Mouse (Mus musculus): ENCODE results near the gene Ppil3. TPM values are rescaled to one million over a fixed set of nuclear protein-coding genes. Genes with fewer than 3 reads are reported as not detected.

Ppil3 gene
- polyA plus RNA-seq, 1 experiment from 2014 or later = 59.9 TPM

DNA sequence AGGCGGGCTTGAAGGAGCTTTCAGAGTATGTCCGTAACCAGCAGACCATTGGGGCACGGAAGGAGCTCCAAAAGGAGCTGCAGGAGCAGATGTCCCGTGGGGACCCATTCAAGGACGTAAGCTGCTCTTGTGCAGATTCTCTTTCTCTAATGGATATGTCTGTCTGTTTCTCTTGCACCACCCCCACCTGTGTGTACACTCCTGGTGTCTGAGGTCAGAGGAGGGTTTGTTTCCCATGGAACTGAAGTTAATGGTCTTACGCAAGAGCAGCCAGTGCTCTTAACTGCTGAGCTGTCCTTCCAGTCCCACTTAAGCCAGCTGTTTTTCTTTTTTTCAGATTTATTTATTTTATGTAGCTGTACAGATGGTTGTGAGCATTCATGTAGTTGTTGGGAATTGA is 43.9 kb downstream of the Ppil3 start:
- no peaks in the 10 kb centered on the region for H3K4me1 ChIP-seq (ENCODE audit: control insufficient read depth, insufficient read depth, low read length)
- H3K9me3 ChIP-seq (replicated peaks; ENCODE audit: control insufficient read depth, low read length) = no peaks in the 10 kb centered on the region
- H3K27me3 ChIP-seq (replicated peaks; ENCODE audit: control insufficient read depth, insufficient read depth, low read length) = no peaks in the 10 kb centered on the region
- H3K4me3 ChIP-seq (ENCODE audit: low read depth, low read length) = no peak overlapping the region
- 93% methylated on average over 6 of the region's 6 CpGs for WGBS
- H3K9ac ChIP-seq (ENCODE audit: low read length) = no peak overlapping the region
- no peak for ATAC-seq
- H3K4me2 ChIP-seq (ENCODE audit: low read length) = no peak overlapping the region
- no peak for DNase-seq (ENCODE audit: low spot score)
- H3K27ac ChIP-seq (ENCODE audit: low read depth, low read length) = no peak overlapping the region
- peaks cover 86% of the 10 kb centered on the region for H3K36me3 ChIP-seq (ENCODE audit: control insufficient read depth, insufficient read depth, low read length)

DNA sequence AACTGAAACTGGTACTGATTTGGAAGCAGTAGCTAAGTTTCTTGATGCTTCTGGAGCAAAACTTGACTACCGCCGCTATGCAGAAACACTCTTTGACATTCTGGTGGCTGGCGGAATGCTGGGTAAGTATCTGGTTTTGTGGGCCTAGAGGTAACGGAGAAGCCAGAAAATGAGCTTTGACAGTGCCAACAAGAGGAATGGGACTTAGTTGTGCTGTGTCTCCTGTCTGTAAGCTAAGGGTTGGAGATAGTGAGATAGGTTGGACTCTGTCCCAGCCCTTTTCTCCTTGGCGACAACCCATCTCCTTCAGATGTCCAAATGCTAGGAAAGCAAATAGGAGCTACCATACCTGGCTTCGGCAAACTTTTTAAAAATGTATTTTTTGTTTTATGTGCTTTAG is 47.6 kb downstream of the Ppil3 start:
- no peak overlapping the region for H3K4me3 ChIP-seq (ENCODE audit: low read depth, low read length)
- H3K9me3 ChIP-seq (replicated peaks; ENCODE audit: control insufficient read depth, low read length) = no peaks in the 10 kb centered on the region
- H3K4me2 ChIP-seq (ENCODE audit: low read length) = no peak overlapping the region
- no peak for DNase-seq (ENCODE audit: low spot score)
- H3K36me3 ChIP-seq (ENCODE audit: control insufficient read depth, insufficient read depth, low read length) = peaks cover 79% of the 10 kb centered on the region
- no peak for ATAC-seq
- H3K9ac ChIP-seq (ENCODE audit: low read length) = no peak overlapping the region
- H3K27me3 ChIP-seq (replicated peaks; ENCODE audit: control insufficient read depth, insufficient read depth, low read length) = no peaks in the 10 kb centered on the region
- H3K27ac ChIP-seq (ENCODE audit: low read depth, low read length) = no peak overlapping the region
- WGBS = 96% methylated on average over 6 of the region's 6 CpGs
- peaks cover 4% of the 10 kb centered on the region; the same call in 1 of the 2 replicates for H3K4me1 ChIP-seq (ENCODE audit: control insufficient read depth, insufficient read depth, low read length)

DNA sequence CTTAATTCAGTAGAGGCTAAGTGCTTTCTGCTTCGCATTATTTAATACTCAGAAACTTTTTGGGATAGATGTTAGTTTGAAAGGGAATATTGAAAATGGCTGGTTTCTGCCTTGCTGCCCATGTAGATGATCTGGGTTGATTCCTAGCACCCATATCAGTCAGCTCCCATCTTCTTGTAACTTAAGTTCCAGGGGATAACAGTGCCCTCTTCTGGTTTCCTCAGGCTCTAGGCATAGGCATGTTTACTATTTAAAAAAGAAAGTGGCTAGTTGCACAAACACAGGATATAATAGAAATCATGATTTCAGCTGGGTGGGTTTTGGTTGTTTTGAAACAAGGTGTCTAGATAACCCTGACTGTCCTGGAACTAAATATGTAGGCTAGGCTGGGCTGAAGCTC is 49.1 kb downstream of the Ppil3 start:
- Histone ChIP-seq H3K9ac (ENCODE audit: low read length) (no peak overlapping the region), H3K36me3 (ENCODE audit: control insufficient read depth, insufficient read depth, low read length) (peaks cover 64% of the 10 kb centered on the region), H3K4me3 (ENCODE audit: low read depth, low read length) (no peak overlapping the region), H3K4me2 (ENCODE audit: low read length) (no peak overlapping the region), H3K4me1 (ENCODE audit: control insufficient read depth, insufficient read depth, low read length) (peaks cover 11% of the 10 kb centered on the region), H3K27ac (ENCODE audit: low read depth, low read length) (no peak overlapping the region), H3K27me3 (replicated peaks; ENCODE audit: control insufficient read depth, insufficient read depth, low read length) (no peaks in the 10 kb centered on the region), H3K9me3 (replicated peaks; ENCODE audit: control insufficient read depth, low read length) (no peaks in the 10 kb centered on the region)
- DNase-seq (ENCODE audit: low spot score) (no peak), ATAC-seq (no peak)
- WGBS = 98% methylated on average over 1 of the region's 1 CpGs

DNA sequence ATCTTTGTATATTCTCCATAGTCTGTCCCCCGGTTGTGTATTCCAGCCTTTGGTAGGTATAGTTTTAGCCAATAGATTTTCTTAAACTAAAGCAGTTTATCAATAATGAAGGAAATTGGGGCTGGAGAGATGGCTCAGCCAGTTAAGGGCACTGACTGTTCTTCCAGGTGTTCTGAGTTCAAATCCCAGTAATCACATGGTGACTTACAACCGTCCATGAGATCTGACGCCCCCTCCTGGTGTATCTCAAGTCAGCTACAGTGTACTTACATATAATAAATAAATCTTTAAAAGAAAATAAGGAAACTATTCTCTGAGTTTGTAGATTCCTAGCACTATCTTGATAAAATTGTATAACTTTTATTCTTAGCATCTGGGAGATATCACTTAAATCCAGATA is 49.9 kb downstream of the Ppil3 start:
- Histone ChIP-seq H3K36me3 (ENCODE audit: control insufficient read depth, insufficient read depth, low read length) (peaks cover 56% of the 10 kb centered on the region), H3K4me2 (ENCODE audit: low read length) (no peak overlapping the region), H3K4me1 (ENCODE audit: control insufficient read depth, insufficient read depth, low read length) (peaks cover 11% of the 10 kb centered on the region), H3K27ac (ENCODE audit: low read depth, low read length) (no peak overlapping the region), H3K9ac (ENCODE audit: low read length) (no peak overlapping the region), H3K4me3 (ENCODE audit: low read depth, low read length) (no peak overlapping the region), H3K27me3 (replicated peaks; ENCODE audit: control insufficient read depth, insufficient read depth, low read length) (no peaks in the 10 kb centered on the region), H3K9me3 (replicated peaks; ENCODE audit: control insufficient read depth, low read length) (no peaks in the 10 kb centered on the region)
- WGBS = 94% methylated on average over 3 of the region's 3 CpGs
- ATAC-seq (no peak), DNase-seq (ENCODE audit: low spot score) (no peak)

DNA sequence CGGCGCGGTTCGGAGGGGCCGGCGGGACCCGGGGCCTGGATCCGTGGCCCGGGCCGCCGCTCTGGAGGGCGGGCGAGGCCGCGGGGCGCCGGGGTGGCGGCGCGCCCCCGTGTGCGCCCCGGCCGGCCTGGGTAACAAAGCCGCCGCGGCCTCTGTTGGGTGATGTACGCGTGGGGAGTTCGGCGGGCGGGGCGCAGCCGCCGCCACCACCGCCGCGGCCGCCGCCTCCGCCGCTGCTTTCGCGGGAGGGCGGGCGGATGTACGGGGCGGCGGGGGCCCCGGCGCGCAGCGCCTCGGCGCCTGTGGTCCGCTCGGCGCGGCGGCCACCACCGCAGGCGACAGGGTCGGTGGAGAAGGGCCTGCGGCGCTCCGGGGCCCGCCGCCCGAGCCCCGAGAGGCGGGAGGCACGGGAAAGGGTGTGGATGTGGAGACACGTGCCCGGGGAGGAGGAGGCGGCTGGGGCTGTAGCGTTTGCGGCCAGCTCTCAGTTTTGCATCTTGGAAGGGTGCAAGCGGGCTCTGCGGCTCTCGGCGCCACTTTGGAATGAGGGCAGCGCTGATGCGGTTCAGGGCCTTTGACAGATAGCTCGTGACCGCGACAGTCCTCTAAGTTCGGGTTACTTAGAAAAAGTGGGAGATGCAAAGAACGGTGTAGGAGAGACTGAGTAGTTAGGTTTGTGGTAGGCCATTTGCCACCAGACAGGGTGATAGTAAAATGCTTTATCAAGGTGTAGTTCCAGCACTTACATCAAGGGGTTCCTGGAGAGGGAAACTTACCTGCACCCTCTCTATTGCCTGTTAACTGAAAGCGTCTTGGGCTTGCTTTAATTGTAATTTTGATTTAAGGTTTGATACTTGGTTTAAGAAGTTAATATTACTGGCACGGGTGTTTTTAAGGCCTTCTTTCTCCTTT is 51.7 kb downstream of the Ppil3 start:
- peaks cover 11% of the 10 kb centered on the region for H3K4me1 ChIP-seq (ENCODE audit: control insufficient read depth, insufficient read depth, low read length)
- H3K9ac ChIP-seq (ENCODE audit: low read length) = peak overlapping the region; percentile 98
- no peaks in the 10 kb centered on the region for H3K9me3 ChIP-seq (replicated peaks; ENCODE audit: control insufficient read depth, low read length)
- ATAC-seq (peak; percentile 73), DNase-seq (ENCODE audit: low spot score) (peak; percentile 20)
- H3K4me2 ChIP-seq (ENCODE audit: low read length) = peak overlapping the region; percentile 84
- peak overlapping the region; percentile 97 for H3K4me3 ChIP-seq (ENCODE audit: low read depth, low read length)
- H3K27me3 ChIP-seq (replicated peaks; ENCODE audit: control insufficient read depth, insufficient read depth, low read length) = no peaks in the 10 kb centered on the region
- peaks cover 39% of the 10 kb centered on the region for H3K36me3 ChIP-seq (ENCODE audit: control insufficient read depth, insufficient read depth, low read length)
- H3K27ac ChIP-seq (ENCODE audit: low read depth, low read length) = peak overlapping the region; percentile 98
- 1% methylated on average over 61 of the region's 90 CpGs for WGBS

DNA sequence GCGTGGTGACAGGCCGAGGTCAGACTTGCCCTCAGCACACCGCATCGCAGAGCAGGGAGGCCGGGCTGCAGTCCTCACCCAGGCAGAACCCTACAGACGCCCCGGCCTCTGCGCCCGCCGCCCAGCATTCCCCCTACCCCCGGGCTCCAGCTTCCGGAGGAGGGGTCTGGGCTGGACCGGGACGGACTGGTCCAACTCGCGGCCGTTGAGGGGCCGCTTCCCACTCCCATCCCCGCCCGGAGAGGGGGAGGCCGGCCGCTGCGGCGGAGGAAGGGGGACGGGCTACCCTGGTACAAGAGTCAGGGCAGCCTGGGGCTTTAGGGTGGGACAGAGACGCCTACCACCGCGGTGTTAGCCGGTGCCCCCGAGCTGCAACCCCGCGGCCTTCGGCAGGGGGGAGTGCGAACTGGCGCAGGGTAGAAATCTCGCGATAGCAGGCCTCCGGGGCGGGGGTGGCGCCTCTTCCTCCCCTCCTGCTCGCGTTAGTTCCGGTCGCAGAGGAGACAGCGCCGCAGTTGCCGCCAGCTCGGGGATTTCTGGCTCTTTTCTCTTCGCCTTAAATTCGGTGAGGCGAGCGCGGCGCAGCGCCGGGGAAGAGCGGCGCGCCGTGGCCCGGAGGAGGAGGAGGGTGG is 52.5 kb downstream of the Ppil3 start, which contains the start of gene Bzw1:
TSS of gene Bzw1 (plus strand) at position 247 of the 632 bp plus-strand sequence.
- DNase-seq (ENCODE audit: low spot score) = peak; percentile 96
- ATAC-seq = peak; percentile 98

DNA sequence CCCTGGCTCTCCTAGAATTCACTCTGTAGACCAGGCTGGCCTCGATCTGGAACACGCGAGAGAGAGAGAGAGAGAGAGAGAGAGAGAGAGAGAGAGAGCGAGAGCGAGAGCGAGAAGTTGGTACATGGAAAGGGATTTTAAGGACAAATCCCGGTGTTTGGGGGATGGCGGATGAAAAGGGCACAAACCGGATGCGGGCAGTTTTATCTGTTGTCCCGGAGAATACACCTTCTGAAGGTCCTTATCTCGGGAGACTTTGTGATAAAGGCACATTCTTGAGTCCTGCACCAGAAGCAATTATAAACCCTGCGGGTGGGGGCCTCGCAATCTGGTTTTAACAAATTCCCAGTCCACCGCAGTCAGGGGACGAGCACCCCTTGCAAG is 53.0 kb downstream of the Ppil3 start:
- peak overlapping the region; percentile 86 for H3K4me2 ChIP-seq (ENCODE audit: low read length)
- peaks cover 26% of the 10 kb centered on the region for H3K36me3 ChIP-seq (ENCODE audit: control insufficient read depth, insufficient read depth, low read length)
- H3K27me3 ChIP-seq (replicated peaks; ENCODE audit: control insufficient read depth, insufficient read depth, low read length) = no peaks in the 10 kb centered on the region
- peak overlapping the region; percentile 98 for H3K27ac ChIP-seq (ENCODE audit: low read depth, low read length)
- DNase-seq (ENCODE audit: low spot score) (peak; percentile 60), ATAC-seq (no peak; the same call in none of the 2 replicates)
- H3K4me3 ChIP-seq (ENCODE audit: low read depth, low read length) = peak overlapping the region; percentile 97
- peak overlapping the region; percentile 98 for H3K9ac ChIP-seq (ENCODE audit: low read length)
- under 1% methylated on average over 16 of the region's 16 CpGs for WGBS
- H3K9me3 ChIP-seq (replicated peaks; ENCODE audit: control insufficient read depth, low read length) = no peaks in the 10 kb centered on the region
- peaks cover 11% of the 10 kb centered on the region for H3K4me1 ChIP-seq (ENCODE audit: control insufficient read depth, insufficient read depth, low read length)

More for the DNA sequence above, 52.5 kb downstream of the Ppil3 start, which contains the start of gene Bzw1:
- 0% methylated on average over 47 of the region's 61 CpGs for WGBS
- no peaks in the 10 kb centered on the region for H3K9me3 ChIP-seq (replicated peaks; ENCODE audit: control insufficient read depth, low read length)
- peak within 1 kb of the TSS; percentile 98 for H3K9ac ChIP-seq (ENCODE audit: low read length)
- H3K4me1 ChIP-seq (ENCODE audit: control insufficient read depth, insufficient read depth, low read length) = peaks cover 11% of the 10 kb centered on the region
- peaks cover 31% of the 10 kb centered on the region for H3K36me3 ChIP-seq (ENCODE audit: control insufficient read depth, insufficient read depth, low read length)
- H3K27ac ChIP-seq (ENCODE audit: low read depth, low read length) = peak within 1 kb of the TSS; percentile 98
- no peaks in the 10 kb centered on the region for H3K27me3 ChIP-seq (replicated peaks; ENCODE audit: control insufficient read depth, insufficient read depth, low read length)
- peak within 1 kb of the TSS; percentile 86 for H3K4me2 ChIP-seq (ENCODE audit: low read length)
- H3K4me3 ChIP-seq (ENCODE audit: low read depth, low read length) = peak within 1 kb of the TSS; percentile 97

DNA sequence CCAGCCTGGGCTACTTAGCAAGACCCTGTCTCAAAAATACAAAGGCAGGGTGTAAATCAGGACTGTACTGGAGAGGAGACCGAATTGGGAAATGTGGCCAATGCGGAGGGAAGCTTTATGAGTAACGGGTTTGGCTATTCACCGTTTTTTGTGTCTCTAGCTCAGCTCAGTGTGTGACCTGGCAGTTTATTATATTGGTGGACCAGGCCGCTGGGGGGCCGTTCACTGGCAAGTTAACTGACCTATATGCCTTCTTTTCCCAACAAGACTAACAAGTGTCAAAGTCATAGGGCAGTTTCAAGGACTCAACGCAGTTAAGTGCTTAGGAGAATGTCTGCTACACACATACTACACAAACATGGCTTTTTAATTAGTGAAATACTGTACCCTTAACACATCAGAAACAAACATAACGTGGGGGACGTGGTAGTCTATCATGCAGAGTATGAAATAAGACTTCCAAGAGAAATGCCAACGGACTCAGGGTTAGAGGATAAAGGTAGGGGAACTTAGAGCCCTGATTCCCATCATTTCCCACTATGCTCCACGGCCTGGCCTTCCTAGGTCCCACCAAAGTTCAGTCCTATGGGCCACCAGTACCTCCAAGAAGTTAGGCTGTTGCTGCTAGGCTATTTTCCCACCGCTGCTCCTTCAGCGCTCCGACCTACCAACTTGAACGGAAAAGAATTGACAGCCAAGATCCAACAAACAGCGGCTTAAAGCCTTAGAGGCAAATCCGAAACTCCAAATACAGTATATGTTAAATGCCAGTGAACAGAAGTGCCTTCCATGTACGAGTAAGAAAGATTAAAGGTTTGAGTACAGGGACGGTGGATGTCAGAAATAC is 53.6 kb downstream of the Ppil3 start:
- Histone ChIP-seq H3K36me3 (ENCODE audit: control insufficient read depth, insufficient read depth, low read length) (peaks cover 20% of the 10 kb centered on the region), H3K4me2 (ENCODE audit: low read length) (peak overlapping the region; percentile 86), H3K27me3 (replicated peaks; ENCODE audit: control insufficient read depth, insufficient read depth, low read length) (no peaks in the 10 kb centered on the region), H3K9me3 (replicated peaks; ENCODE audit: control insufficient read depth, low read length) (no peaks in the 10 kb centered on the region), H3K9ac (ENCODE audit: low read length) (peak overlapping the region; percentile 98), H3K27ac (ENCODE audit: low read depth, low read length) (peak overlapping the region; percentile 98; the same call in 1 of the 2 replicates), H3K4me1 (ENCODE audit: control insufficient read depth, insufficient read depth, low read length) (peaks cover 11% of the 10 kb centered on the region), H3K4me3 (ENCODE audit: low read depth, low read length) (peak overlapping the region; percentile 97)
- ATAC-seq (no peak), DNase-seq (ENCODE audit: low spot score) (no peak)
- 45% methylated on average over 19 of the region's 19 CpGs for WGBS

Data from forebrain, embryonic 14.5 days (tissue).